Mouse (Mus musculus) T-cell, adult 66 days (primary cell): ENCODE measurements around the gene Lrp1. TPM values are rescaled to one million over a fixed set of nuclear protein-coding genes. Genes with fewer than 3 reads are reported as not detected.

Experiments used
- total RNA-seq, 2 experiments: library from RNA; stranded (reverse); gene quantifications; 3 replicates in 1 of 2; 4 replicates in 1 of 2; pipeline ENCODE4 v1.2.4; 2023

Lrp1 gene
- 1 to 10 TPM; 5.4 to 6.5 TPM for total RNA-seq

DNA sequence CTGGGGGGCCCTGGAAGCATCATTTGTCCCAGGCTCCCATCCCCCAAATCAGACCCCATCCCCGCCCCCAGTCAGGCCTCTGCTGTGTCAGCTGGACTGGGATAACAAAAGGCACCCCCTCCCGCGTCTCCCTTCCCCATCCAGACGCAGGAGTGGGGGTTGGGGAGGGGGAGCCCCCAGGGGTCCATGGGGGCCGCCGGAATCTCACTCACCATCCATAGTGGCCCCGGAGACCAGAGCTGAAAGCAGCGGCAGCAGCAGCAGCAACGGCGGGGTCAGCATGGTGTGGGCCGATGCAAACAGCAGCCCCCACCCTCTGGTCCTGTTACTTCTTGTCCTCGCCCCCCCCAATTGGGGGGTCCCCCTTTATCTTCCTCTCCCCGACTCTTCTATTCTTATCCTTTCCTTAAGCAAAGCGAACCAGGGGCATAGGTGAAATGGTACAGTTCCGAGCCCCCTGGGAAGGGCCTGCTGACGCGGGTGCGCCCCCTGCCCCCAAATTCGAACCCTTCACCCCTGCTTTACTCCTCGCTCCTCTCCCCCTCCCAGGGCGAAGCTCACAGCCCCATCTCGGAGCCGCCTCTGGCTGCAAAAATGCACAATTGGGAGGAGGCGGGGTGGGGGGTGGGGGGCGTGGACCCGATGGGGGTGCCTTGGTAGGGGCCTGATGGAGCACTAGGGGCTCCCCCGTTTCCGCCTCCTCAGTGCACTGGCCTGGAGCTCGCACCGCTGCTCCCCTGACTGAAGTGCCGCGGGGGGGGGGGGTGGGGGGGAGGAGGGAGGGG, at the start of gene Lrp1:
Lrp1 (minus strand) TSS at position 743 of the 785 bp plus-strand sequence.

DNA sequence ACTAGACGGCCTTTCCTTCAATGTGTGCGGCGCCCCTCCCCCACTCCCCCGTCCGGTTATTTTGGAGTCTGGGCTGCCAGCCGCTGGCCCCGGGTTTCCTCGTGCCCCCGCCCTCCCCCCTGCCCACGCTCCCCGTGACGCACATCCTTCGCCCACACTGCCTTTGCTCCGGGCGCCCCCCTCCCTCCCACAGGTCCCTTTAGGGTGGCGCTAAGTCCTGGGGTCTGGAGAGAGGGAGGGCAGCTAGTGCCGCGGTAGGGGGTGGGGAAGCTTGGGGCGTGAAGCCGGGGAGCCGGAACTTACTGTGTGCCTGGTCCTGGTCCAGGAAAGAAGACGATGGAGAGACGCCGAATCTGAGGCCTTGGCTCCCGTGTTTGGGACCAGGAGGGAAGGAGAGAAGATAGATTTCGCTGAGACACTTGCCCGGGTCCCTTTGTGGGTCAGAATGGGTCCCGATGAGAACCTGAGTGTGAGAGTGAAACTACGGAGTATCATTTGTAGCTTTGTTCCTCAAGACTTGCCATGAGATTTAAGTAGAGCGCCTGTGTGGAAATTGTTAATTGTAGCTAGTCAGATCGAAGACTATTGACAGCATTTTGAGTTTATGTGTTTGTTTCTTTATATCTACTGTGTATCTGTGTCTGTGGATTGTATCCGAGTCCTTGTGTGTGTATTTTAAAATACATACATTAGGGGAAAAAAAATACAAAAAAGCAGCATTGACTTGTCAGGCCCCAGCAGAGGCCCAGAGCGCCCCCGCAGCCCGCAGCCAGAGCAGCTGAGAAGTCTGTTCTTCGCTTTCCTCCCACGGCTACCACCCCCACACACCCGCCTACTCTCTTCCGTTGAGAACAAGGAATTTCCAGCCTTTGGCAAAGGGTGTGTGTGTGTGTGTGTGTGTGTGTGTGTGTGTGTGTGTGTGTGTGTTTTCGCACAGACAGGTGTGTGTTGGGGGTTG, 47.4 kb upstream of the Lrp1 start, which contains the start of gene Nab2:
Nab2 (minus strand) TSS at position 476 of the 958 bp plus-strand sequence.

DNA sequence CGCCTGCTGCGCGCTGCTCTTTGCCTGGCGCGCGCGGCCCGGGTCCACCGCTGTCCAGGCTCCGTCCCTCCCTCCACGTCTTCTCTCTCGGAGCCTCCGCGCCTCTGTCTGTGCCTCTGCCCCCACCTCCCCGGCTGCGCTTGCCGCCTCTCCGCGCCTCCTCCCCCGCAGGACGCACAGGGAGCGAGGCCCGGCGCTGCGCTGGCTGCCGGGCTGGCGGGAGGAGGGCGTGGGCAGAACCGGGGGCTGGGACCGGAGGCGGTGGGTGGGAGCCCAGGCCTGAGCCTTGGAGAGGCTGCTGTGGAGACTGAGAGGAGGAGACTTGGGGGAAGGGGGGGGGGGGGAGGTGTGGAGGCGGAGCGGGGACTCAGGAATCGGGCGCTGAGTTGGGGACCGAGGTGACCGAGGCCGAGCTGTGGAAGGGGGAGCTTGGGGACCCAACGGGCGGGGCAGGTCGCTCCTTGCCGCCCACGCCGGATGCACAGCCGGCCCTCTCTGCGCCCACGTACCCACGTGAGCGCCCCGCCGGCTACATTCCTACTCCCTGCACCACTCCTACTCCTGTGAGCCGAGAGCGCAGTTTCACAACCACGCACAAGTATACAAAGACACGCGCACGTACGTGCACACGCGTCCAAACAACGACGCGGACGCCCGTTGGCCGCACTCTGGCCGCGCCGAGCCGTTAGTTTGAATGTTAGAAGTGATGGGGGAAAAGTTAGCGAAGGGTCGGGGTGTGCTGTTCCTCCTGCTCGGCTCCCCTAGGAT, 45.7 kb upstream of the Lrp1 start, which contains the start of gene Nemp1:
Nemp1 (plus strand) TSS at position 401 of the 768 bp plus-strand sequence.

DNA sequence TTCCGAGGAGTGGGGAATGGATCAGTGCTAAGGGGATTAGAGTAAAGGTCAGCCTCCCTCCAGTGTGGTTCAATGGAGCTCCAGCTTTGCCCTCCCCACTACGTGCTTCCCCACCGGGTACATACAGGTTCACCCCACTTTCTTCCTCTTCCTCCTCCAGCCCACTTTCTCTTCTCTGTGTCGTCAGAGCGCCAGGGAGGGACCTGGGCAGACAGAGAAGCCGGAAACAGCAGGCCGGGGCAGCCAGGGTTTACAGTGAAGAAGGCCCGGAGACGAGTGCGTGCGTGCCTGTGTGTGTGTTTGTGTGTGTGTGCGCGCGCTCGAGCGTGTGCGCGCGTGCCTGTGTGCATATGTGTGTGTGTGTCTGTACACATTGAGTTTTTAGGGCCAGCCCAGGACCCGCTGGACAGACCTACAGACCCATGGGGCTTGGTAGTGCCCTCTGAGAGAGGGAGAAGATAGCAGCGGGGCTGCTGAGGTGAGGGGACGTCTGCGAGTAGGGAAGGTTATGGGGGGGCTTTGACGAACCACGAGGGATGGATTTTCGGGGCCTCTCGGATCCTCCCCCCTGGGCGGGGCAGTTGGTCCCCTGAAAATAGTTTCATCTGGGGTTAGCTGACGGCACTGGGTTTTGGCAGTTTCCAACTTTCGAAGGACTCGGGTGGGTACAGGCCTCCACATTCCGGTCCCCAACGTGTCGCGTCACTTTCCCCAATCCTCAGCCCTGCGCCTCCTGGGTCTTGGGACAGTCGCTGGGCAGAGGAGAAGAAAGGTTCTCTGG, 22.0 kb upstream of the Lrp1 start, which contains the start of gene Stat6:
Stat6 (plus strand) TSS at position 215 of the 781 bp plus-strand sequence.

DNA sequence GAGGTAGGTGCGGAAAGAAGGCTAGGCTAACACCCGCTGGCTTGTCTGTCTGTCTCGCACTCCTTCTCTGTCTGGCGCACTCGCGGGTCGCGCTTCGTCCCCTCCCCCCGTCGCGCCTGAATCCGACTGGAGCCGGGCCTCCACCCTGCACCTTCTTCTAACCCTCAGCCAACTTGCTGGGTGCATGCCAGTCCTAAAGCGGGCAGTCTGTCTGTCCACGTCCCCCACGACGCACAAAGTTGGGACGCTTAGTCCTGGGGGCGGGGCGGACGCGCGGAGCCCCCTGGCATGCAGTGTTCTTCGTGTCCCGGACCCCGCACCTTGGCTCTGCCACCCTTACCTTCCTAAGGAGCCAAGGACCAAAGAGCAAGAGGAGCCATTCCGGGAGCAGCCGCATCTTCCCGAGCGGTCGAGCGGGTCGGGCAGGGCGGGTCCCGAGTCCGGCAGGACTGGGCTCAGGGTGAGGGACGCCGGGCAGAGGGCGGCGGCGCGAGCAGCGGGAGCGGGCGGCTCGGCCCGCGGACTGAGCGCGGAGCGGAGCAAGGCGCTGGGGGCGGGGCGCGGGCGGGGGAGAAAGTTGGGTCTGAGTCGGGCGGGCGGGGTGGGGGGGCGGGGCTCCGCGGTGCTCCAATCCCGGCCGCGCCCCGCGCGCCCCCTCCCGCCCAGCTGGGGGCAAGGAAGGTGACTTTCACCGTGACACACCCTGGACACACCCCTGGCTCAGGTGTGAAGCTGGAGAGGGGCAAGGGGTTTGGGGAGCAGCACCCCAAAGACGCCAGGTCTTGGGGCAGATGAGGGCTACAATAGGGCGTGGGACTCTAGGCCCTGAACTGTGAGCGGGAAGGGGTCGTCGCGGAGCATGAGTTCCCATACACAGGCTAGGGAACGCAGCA, 86.7 kb downstream of the Lrp1 start, which contains the start of gene Nxph4:
Nxph4 (minus strand) TSS at position 524 of the 893 bp plus-strand sequence.

DNA sequence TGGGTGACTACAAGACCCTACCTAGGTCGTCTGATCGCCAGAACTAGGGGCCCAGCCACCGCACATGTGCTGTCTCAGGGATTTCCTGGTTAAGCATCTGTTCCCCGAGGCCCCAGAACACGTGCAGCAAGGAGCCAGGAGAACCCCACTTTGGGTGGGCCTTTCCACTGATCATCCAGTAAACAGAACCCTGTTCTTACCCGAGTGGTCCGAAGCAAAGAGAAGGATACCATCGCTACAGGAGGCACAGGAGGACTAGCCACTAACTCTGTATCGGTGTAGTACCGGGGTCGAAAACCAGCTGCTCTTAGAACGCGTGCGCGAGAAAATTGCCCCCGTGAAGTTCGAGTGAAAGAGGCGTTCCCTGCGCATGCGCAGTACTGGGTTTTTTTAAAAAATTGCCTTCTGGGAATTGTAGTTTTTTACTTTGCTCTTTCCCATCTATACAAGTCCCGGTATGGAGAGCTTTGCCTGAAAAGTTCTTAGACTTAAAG, 98.8 kb downstream of the Lrp1 start, which contains the start of gene Shmt2:
Shmt2 (minus strand) TSS at position 357 of the 494 bp plus-strand sequence.

DNA sequence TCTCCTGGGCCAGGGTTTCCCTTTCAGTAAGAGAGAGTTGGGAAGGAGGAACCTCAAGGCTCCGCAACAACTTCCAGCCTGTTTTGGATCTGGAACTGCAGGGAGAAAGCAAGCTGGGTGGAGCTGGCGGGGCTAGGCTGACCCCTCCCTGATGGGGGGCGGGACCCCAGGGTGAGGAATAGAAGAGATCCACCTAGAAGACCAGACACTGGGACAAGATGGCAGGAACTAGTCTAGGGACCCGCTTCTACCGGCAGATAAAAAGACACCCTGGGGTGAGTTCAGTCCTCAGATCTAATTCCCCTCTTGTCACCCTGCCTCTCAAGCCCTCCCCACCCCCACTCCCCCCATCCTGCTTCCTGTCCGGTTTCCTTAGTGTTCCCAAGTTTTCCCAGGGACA, 106.2 kb downstream of the Lrp1 start, which contains the start of gene Ndufa4l2:
Ndufa4l2 (plus strand) TSS at position 204 of the 400 bp plus-strand sequence.

DNA sequence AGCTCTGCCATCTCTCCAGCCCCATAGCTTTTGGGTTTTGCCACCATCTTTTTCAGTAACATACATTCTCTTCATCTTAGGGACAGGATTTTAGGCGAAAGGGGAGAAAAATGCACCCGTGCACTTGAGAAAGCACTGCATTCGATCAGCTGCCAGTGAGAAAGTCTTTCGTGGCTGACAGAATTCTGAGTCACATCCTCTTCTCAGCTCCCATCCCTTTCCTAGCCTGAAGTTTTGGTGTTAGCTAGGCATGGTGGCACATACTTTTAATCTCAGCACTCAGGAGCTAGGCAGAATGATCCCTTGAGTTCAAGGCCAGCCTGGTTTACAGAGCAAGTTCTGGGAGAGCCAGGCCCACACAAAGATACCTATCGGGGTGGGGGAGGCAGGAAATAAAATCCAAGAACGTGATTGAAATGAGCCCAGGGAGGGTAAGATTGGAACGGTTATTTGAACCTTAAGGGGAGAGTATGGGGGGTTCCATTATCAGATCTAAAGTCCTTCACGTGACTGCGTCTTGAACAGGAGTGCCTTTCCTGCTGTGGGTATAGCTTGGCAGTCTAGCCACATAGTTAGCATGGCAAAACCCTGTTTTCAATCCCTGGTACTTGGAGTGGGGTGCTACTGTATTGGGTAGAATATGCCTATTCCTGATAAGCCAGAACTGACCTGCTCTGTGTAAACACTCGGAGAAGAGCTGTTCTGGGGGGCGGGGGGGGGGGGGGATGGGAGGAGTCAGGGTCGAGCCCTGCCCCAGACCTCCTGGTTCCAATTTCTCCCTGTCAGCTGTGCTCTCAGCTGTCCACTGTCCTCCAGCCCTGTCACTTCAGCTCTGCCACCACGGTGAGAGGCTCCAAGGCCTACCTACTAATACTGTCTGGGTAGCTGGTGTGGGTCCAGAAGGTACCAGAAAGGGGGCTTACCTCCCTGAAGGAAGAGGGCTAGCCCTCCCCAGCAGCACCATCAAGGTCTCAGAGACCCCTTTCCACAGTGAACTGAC, 119.8 kb downstream of the Lrp1 start, which contains the start of gene Stac3:
Stac3 (plus strand) TSS at position 793 of the 1,000 bp plus-strand sequence.

Other genes with a start within 250 kb of the Lrp1 start
- gene R3hdm2, start 240.8 kb downstream of the Lrp1 start, total RNA-seq: 10 to 100 TPM; 71.0 to 89.8 TPM
- 10 to 100 TPM in 1 of 2 experiments, 1 to 10 TPM in 1; 8.7 to 12.0 TPM for gene Stac3, start 119.5 kb downstream of the Lrp1 start, total RNA-seq
- not detected for gene Ndufa4l2, start 106.2 kb downstream of the Lrp1 start, total RNA-seq
- gene Shmt2, start 98.7 kb downstream of the Lrp1 start, total RNA-seq: 10 to 100 TPM; 95.6 to 98.7 TPM
- not detected for gene Nxph4, start 86.6 kb downstream of the Lrp1 start, total RNA-seq
- 100 to 1,000 TPM; 198 to 232 TPM for gene Stat6, start 21.8 kb upstream of the Lrp1 start, total RNA-seq
- gene Nemp1, start 45.8 kb upstream of the Lrp1 start, total RNA-seq: 10 to 100 TPM in 1 of 2 experiments, 1 to 10 TPM in 1; 9.4 to 11.9 TPM
- 10 to 100 TPM; 37.4 to 53.9 TPM for gene Nab2, start 47.4 kb upstream of the Lrp1 start, total RNA-seq
- under 1 TPM; 0.15 to 0.73 TPM for gene Myo1a, start 84.0 kb upstream of the Lrp1 start, total RNA-seq
- not detected for gene Tac2, start 103.3 kb upstream of the Lrp1 start, total RNA-seq
- gene Zbtb39, start 118.4 kb upstream of the Lrp1 start, total RNA-seq: 10 to 100 TPM; 11.5 to 14.0 TPM
- under 1 TPM in 1 of 2 experiments, not detected in 1; 0.15 TPM for gene Gpr182, start 130.6 kb upstream of the Lrp1 start, total RNA-seq
- under 1 TPM; 0.17 to 0.36 TPM for gene Rdh1, start 138.6 kb upstream of the Lrp1 start, total RNA-seq
- under 1 TPM in 1 of 2 experiments, not detected in 1; 0.82 TPM for gene Rdh16f1, start 138.6 kb upstream of the Lrp1 start, total RNA-seq
- under 1 TPM in 1 of 2 experiments, not detected in 1; 0.47 TPM for gene Rdh9, start 155.2 kb upstream of the Lrp1 start, total RNA-seq
- gene Rdh16, start 180.0 kb upstream of the Lrp1 start, total RNA-seq: not detected
- not detected for gene Rdh19, start 228.8 kb upstream of the Lrp1 start, total RNA-seq
- not detected for gene Rdh16f2, start 245.3 kb upstream of the Lrp1 start, total RNA-seq